Comparison of ENCODE assay signal across 7 mouse cellular contexts in the genomic region with DNA sequence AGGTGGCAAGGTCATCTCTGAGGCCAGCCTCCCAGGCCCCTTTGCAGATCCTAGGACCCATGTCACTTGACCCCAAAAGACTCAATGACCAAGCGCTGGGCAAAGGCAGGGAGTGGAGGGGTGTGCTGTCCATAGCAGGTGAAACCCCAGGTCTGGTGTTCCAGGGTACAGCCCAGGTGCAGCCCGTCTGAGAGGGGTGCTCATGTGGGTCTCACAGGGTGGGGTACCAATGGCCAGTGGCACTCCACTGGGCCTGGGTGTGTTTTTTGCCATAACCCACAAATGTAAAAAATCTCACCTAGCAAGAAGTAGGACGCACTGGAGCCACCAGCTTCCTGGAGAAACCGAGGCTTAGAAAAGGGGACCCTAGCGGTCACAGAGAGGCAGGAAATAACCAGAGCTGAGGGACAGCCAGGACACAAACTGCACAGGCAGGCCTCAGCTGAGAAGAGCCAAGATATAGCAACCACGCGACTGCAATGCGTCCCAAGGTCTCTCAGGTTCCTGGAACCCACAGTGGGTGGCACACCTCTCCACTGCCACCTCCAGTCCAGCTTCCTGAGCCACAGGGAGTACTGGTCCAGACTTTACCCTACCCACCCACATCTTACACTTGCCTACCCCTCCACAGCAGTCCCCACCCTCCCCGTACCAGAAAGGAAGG. TPM values are rescaled to one million over a fixed set of nuclear protein-coding genes. Genes with fewer than 3 reads are reported as not detected.
DNase-seq lines count a peak whose midpoint lies in the region; ATAC-seq and TF ChIP-seq lines count a peak whose summit lies in the region.

No protein-coding gene starts in this region.

- H3K4me3 ChIP-seq in liver, embryonic 13.5 days (replicated peaks): no peak overlapping the region
- no peak overlapping the region for H3K4me3 ChIP-seq in liver, embryonic 11.5 days (ENCODE audit: low read depth, low read length)
- H3K4me3 ChIP-seq in forebrain, postnatal 0 days (ENCODE audit: low read depth, low read length): no peak overlapping the region
- no peak overlapping the region for H3K4me3 ChIP-seq in intestine, embryonic 15.5 days (replicated peaks)
- no peak overlapping the region for H3K4me3 ChIP-seq in stomach, embryonic 14.5 days (ENCODE audit: low read depth, low read length)

- DNase-seq in liver, embryonic 13.5 days: no peak
- DNase-seq in liver, embryonic 11.5 days (ENCODE audit: low spot score): no peak
- DNase-seq in forebrain, postnatal 0 days: no peak
- DNase-seq in urinary bladder, postnatal 36 days (ENCODE audit: low spot score in 2 of 2): no peak
- no peak for DNase-seq in frontal cortex, postnatal 36 days (ENCODE audit: low spot score in 2 of 2)

- ATAC-seq in liver, embryonic 13.5 days (ENCODE audit: low read depth): no peak
- ATAC-seq in liver, embryonic 11.5 days (replicated peaks; ENCODE audit: low FRiP score): no peak
- ATAC-seq in forebrain, postnatal 0 days: no peak
- ATAC-seq in intestine, embryonic 15.5 days: no peak
- no peak for ATAC-seq in stomach, embryonic 14.5 days (ENCODE audit: insufficient number of reproducible peaks, insufficient read depth, low FRiP score, low read depth)

- H3K36me3 ChIP-seq in liver, embryonic 13.5 days: peaks cover 95% of the 10 kb centered on the region
- H3K36me3 ChIP-seq in liver, embryonic 11.5 days (ENCODE audit: control insufficient read depth, insufficient read depth, low read length): peaks cover 45% of the 10 kb centered on the region
- peaks cover 55% of the 10 kb centered on the region for H3K36me3 ChIP-seq in forebrain, postnatal 0 days (ENCODE audit: insufficient read depth)
- H3K36me3 ChIP-seq in intestine, embryonic 15.5 days: peaks cover 59% of the 10 kb centered on the region
- H3K36me3 ChIP-seq in stomach, embryonic 14.5 days (ENCODE audit: control insufficient read depth, insufficient read depth, low read length): peaks cover 71% of the 10 kb centered on the region

- WGBS in liver, embryonic 13.5 days (ENCODE audit: insufficient replicate concordance): 77% methylated on average over 9 of the region's 9 CpGs
- 88% methylated on average over 9 of the region's 9 CpGs for WGBS in liver, embryonic 11.5 days
- WGBS in forebrain, postnatal 0 days: 82% methylated on average over 9 of the region's 9 CpGs
- WGBS in intestine, embryonic 15.5 days: 86% methylated on average over 9 of the region's 9 CpGs
- 87% methylated on average over 9 of the region's 9 CpGs for WGBS in stomach, embryonic 14.5 days

- H3K9ac ChIP-seq in liver, embryonic 13.5 days: no peak overlapping the region
- no peak overlapping the region for H3K9ac ChIP-seq in liver, embryonic 11.5 days (ENCODE audit: low read depth, low read length)
- H3K9ac ChIP-seq in forebrain, postnatal 0 days: peak overlapping the region; percentile 25; the same call in 1 of the 2 replicates
- peak overlapping the region; percentile 10; the same call in 1 of the 2 replicates for H3K9ac ChIP-seq in intestine, embryonic 15.5 days
- no peak overlapping the region for H3K9ac ChIP-seq in stomach, embryonic 14.5 days (replicated peaks; ENCODE audit: low read depth, low read length)

- peak overlapping the region; percentile 1; the same call in 1 of the 2 replicates for H3K27ac ChIP-seq in liver, embryonic 13.5 days
- H3K27ac ChIP-seq in liver, embryonic 11.5 days (ENCODE audit: low read depth, low read length): no peak overlapping the region
- H3K27ac ChIP-seq in forebrain, postnatal 0 days (ENCODE audit: low read depth, low read length): 0 out of 2 replicates have a peak overlapping the region, but pooled peaks have one; percentile 50
- peak overlapping the region; percentile 70 for H3K27ac ChIP-seq in intestine, embryonic 15.5 days
- peak overlapping the region; percentile 61; the same call in 1 of the 2 replicates for H3K27ac ChIP-seq in stomach, embryonic 14.5 days (ENCODE audit: low read length)

- no peak for TF ChIP-seq CTCF in forebrain, postnatal 0 days (IDR thresholded peaks at IDR 0.05; ENCODE audit: low read depth)

- H3K4me1 ChIP-seq in liver, embryonic 13.5 days (replicated peaks): peaks cover 54% of the 10 kb centered on the region
- H3K4me1 ChIP-seq in liver, embryonic 11.5 days (replicated peaks; ENCODE audit: control insufficient read depth, insufficient read depth, low read length): peaks cover 16% of the 10 kb centered on the region
- H3K4me1 ChIP-seq in forebrain, postnatal 0 days (ENCODE audit: insufficient read depth): peaks cover 9% of the 10 kb centered on the region
- H3K4me1 ChIP-seq in intestine, embryonic 15.5 days (replicated peaks): peaks cover 86% of the 10 kb centered on the region
- H3K4me1 ChIP-seq in stomach, embryonic 14.5 days (ENCODE audit: control insufficient read depth, insufficient read depth, low read length): peaks cover 66% of the 10 kb centered on the region

- H3K27me3 ChIP-seq in liver, embryonic 13.5 days: no peaks in the 10 kb centered on the region
- H3K27me3 ChIP-seq in liver, embryonic 11.5 days (replicated peaks; ENCODE audit: control insufficient read depth, insufficient read depth, low read length): no peaks in the 10 kb centered on the region
- H3K27me3 ChIP-seq in forebrain, postnatal 0 days (ENCODE audit: insufficient read depth, low read length): no peaks in the 10 kb centered on the region
- no peaks in the 10 kb centered on the region for H3K27me3 ChIP-seq in intestine, embryonic 15.5 days (replicated peaks)
- H3K27me3 ChIP-seq in stomach, embryonic 14.5 days (ENCODE audit: control insufficient read depth, insufficient read depth, low read length): no peaks in the 10 kb centered on the region

- H3K9me3 ChIP-seq in liver, embryonic 13.5 days (replicated peaks): no peaks in the 10 kb centered on the region
- H3K9me3 ChIP-seq in liver, embryonic 11.5 days (ENCODE audit: control insufficient read depth, low read length): no peaks in the 10 kb centered on the region
- no peaks in the 10 kb centered on the region for H3K9me3 ChIP-seq in forebrain, postnatal 0 days (ENCODE audit: low read length)
- H3K9me3 ChIP-seq in intestine, embryonic 15.5 days: no peaks in the 10 kb centered on the region
- H3K9me3 ChIP-seq in stomach, embryonic 14.5 days (ENCODE audit: control insufficient read depth, low read depth, low read length): no peaks in the 10 kb centered on the region

- H3K4me2 ChIP-seq in liver, embryonic 13.5 days: no peak overlapping the region
- no peak overlapping the region for H3K4me2 ChIP-seq in liver, embryonic 11.5 days
- 0 out of 2 replicates have a peak overlapping the region, but pooled peaks have one; percentile 4 for H3K4me2 ChIP-seq in forebrain, postnatal 0 days (ENCODE audit: low read depth)
- H3K4me2 ChIP-seq in intestine, embryonic 15.5 days (replicated peaks): peak overlapping the region; percentile 22; the same call in 1 of the 2 replicates
- H3K4me2 ChIP-seq in stomach, embryonic 14.5 days (replicated peaks; ENCODE audit: low read depth, low read length): 0 out of 2 replicates have a peak overlapping the region, but pooled peaks have one; percentile 0

RNA-seq across cellular contexts. Expression of a gene that starts 8.7 kb away (rescaled TPM):
- 13.8 and 17.9 TPM in 2 replicates for polyA plus RNA-seq in liver, embryonic 13.5 days (2015; fragmentation: Nextera tagmentation; extraction: Ambion mirVana)
- polyA plus RNA-seq in liver, embryonic 11.5 days (2014; fragmentation: Nextera tagmentation; extraction: Ambion mirVana): 54.9 and 62.9 TPM in 2 replicates
- total RNA-seq in forebrain, postnatal 0 days (2014; rRNA removed): 213 and 215 TPM in 2 replicates
- polyA plus RNA-seq in forebrain, postnatal 0 days (2015; fragmentation: Nextera tagmentation; extraction: Ambion mirVana): 117 TPM in 2 replicates
- polyA plus RNA-seq in intestine, embryonic 15.5 days (2015; fragmentation: Nextera tagmentation; extraction: Ambion mirVana): 128 and 141 TPM in 2 replicates
- 55.6 and 64.6 TPM in 2 replicates for polyA plus RNA-seq in stomach, embryonic 14.5 days (2014; fragmentation: Nextera tagmentation; extraction: Ambion mirVana)

RNA-seq across cellular contexts. Expression of a gene that starts 12.6 kb away (rescaled TPM):
- polyA plus RNA-seq in liver, embryonic 13.5 days (2015; fragmentation: Nextera tagmentation; extraction: Ambion mirVana): 0.40 and 0.71 TPM in 2 replicates
- polyA plus RNA-seq in liver, embryonic 11.5 days (2014; fragmentation: Nextera tagmentation; extraction: Ambion mirVana): 0.96 and 1.7 TPM in 2 replicates
- 1.0 and 3.5 TPM in 2 replicates for total RNA-seq in forebrain, postnatal 0 days (2014; rRNA removed)
- polyA plus RNA-seq in forebrain, postnatal 0 days (2015; fragmentation: Nextera tagmentation; extraction: Ambion mirVana): 0.77 and 1.2 TPM in 2 replicates
- 7.5 and 10.3 TPM in 2 replicates for polyA plus RNA-seq in intestine, embryonic 15.5 days (2015; fragmentation: Nextera tagmentation; extraction: Ambion mirVana)
- 10.9 and 14.2 TPM in 2 replicates for polyA plus RNA-seq in stomach, embryonic 14.5 days (2014; fragmentation: Nextera tagmentation; extraction: Ambion mirVana)

RNA-seq across cellular contexts. Expression of a gene that starts 21.5 kb away (rescaled TPM):
- polyA plus RNA-seq in liver, embryonic 13.5 days (2015; fragmentation: Nextera tagmentation; extraction: Ambion mirVana): 120 and 148 TPM in 2 replicates
- polyA plus RNA-seq in liver, embryonic 11.5 days (2014; fragmentation: Nextera tagmentation; extraction: Ambion mirVana): 216 and 222 TPM in 2 replicates
- 28.0 and 31.4 TPM in 2 replicates for total RNA-seq in forebrain, postnatal 0 days (2014; rRNA removed)
- 50.5 and 61.5 TPM in 2 replicates for polyA plus RNA-seq in forebrain, postnatal 0 days (2015; fragmentation: Nextera tagmentation; extraction: Ambion mirVana)
- 183 and 225 TPM in 2 replicates for polyA plus RNA-seq in intestine, embryonic 15.5 days (2015; fragmentation: Nextera tagmentation; extraction: Ambion mirVana)
- 250 and 274 TPM in 2 replicates for polyA plus RNA-seq in stomach, embryonic 14.5 days (2014; fragmentation: Nextera tagmentation; extraction: Ambion mirVana)

RNA-seq across cellular contexts. Expression of a gene that starts 46.2 kb away (rescaled TPM):
- 6.7 and 7.5 TPM in 2 replicates for polyA plus RNA-seq in liver, embryonic 13.5 days (2015; fragmentation: Nextera tagmentation; extraction: Ambion mirVana)
- 5.6 and 7.4 TPM in 2 replicates for polyA plus RNA-seq in liver, embryonic 11.5 days (2014; fragmentation: Nextera tagmentation; extraction: Ambion mirVana)
- total RNA-seq in forebrain, postnatal 0 days (2014; rRNA removed): 1.8 and 2.2 TPM in 2 replicates
- 3.4 and 4.7 TPM in 2 replicates for polyA plus RNA-seq in forebrain, postnatal 0 days (2015; fragmentation: Nextera tagmentation; extraction: Ambion mirVana)
- polyA plus RNA-seq in intestine, embryonic 15.5 days (2015; fragmentation: Nextera tagmentation; extraction: Ambion mirVana): 2.1 and 2.8 TPM in 2 replicates
- 2.8 and 3.1 TPM in 2 replicates for polyA plus RNA-seq in stomach, embryonic 14.5 days (2014; fragmentation: Nextera tagmentation; extraction: Ambion mirVana)

RNA-seq across cellular contexts. Expression of a gene that starts 54.2 kb away (rescaled TPM):
- 2.5 and 2.9 TPM in 2 replicates for polyA plus RNA-seq in liver, embryonic 13.5 days (2015; fragmentation: Nextera tagmentation; extraction: Ambion mirVana)
- polyA plus RNA-seq in liver, embryonic 11.5 days (2014; fragmentation: Nextera tagmentation; extraction: Ambion mirVana): 7.9 and 8.0 TPM in 2 replicates
- total RNA-seq in forebrain, postnatal 0 days (2014; rRNA removed): 67.0 and 86.7 TPM in 2 replicates
- polyA plus RNA-seq in forebrain, postnatal 0 days (2015; fragmentation: Nextera tagmentation; extraction: Ambion mirVana): 22.4 and 31.6 TPM in 2 replicates
- 20.1 and 22.4 TPM in 2 replicates for polyA plus RNA-seq in intestine, embryonic 15.5 days (2015; fragmentation: Nextera tagmentation; extraction: Ambion mirVana)
- 15.8 and 16.2 TPM in 2 replicates for polyA plus RNA-seq in stomach, embryonic 14.5 days (2014; fragmentation: Nextera tagmentation; extraction: Ambion mirVana)

Comparison
In these comparisons a context has a peak if more than half of its experiments do, and no peak if none do; other contexts are left out.
1. H3K4me2 ChIP-seq: peak in forebrain, postnatal 0 days (single experiment), intestine, embryonic 15.5 days (single experiment) and stomach, embryonic 14.5 days (single experiment); none in liver, embryonic 13.5 days (single experiment) and liver, embryonic 11.5 days (single experiment).
2. H3K9ac ChIP-seq: peak in forebrain, postnatal 0 days (single experiment) and intestine, embryonic 15.5 days (single experiment); none in liver, embryonic 13.5 days (single experiment), liver, embryonic 11.5 days (single experiment) and stomach, embryonic 14.5 days (single experiment).